Mouse (Mus musculus) liver, embryonic 12.5 days (tissue): ENCODE results near the gene Parp16. TPM values are rescaled to one million over a fixed set of nuclear protein-coding genes. Genes with fewer than 3 reads are reported as not detected.

ENCODE experiments used
- ATAC-seq: fragments of 200-750 bp; cut with Nextera tagmentation; 2 replicates; pipeline ENCODE4 v1.8.0; 2017; ENCODE audit warnings: moderate number of reproducible peaks, mild to moderate bottlenecking, moderate library complexity
- H3K27ac ChIP-seq: fragments of 300-500 bp; sonication (generic); 2 replicates; pipeline ENCODE4 v1.5.1; 2016; ENCODE audit warnings: mild to moderate bottlenecking
- H3K27me3 ChIP-seq: fragments of 300-500 bp; sonication (generic); replicated peaks from 2 replicates; pipeline ENCODE4 v1.6.1; 2016; ENCODE audit warnings: mild to moderate bottlenecking, moderate library complexity
- H3K36me3 ChIP-seq: fragments of 300-500 bp; sonication (generic); 2 replicates; pipeline ENCODE4 v1.6.1; 2016; ENCODE audit warnings: mild to moderate bottlenecking, moderate library complexity
- H3K4me1 ChIP-seq: fragments of 300-500 bp; sonication (generic); 2 replicates; pipeline ENCODE4 v1.6.1; 2016
- H3K4me2 ChIP-seq: fragments of 300-500 bp; sonication (generic); 2 replicates; pipeline ENCODE4 v1.6.1; 2016; ENCODE audit warnings: mild to moderate bottlenecking, moderate library complexity
- H3K4me3 ChIP-seq: fragments of 300-500 bp; sonication (generic); 2 replicates; pipeline ENCODE4 v1.5.1; 2016; ENCODE audit warnings: mild to moderate bottlenecking, moderate library complexity
- H3K9ac ChIP-seq: fragments of 300-500 bp; sonication (generic); 2 replicates; pipeline ENCODE4 v1.6.1; 2016; ENCODE audit warnings: mild to moderate bottlenecking, moderate library complexity
- H3K9me3 ChIP-seq: fragments of 300-500 bp; sonication (generic); replicated peaks from 2 replicates; pipeline ENCODE4 v1.6.1; 2016; ENCODE audit warnings: mild to moderate bottlenecking, moderate library complexity
- WGBS: fragments of 180-500 bp; shearing (Covaris S2); methylation state at CpG from one replicate; pipeline ENCODE4 v1.1.7; 2016; ENCODE audit not compliant: insufficient replicate concordance; 5-methylcytosine and 5-hydroxymethylcytosine counted together
- polyA plus RNA-seq: library from polyadenylated mRNA; unstranded; fragments of >200 nt; fragmentation: Nextera tagmentation; extraction: Ambion mirVana; gene quantifications from 2 replicates; pipeline ENCODE4 v1.2.1, GENCODE M21; 2016

Gene Parp16
- polyA plus RNA-seq, 1 experiment from 2014 or later: 7.7 TPM

GRCm38 (mm10) chr9:65239176-65239575 lies 44.0 kb downstream of the Parp16 start:
- WGBS: 74% methylated on average over 4 of the region's 4 CpGs
- no peak overlapping the region for H3K27ac ChIP-seq

GRCm38 (mm10) chr9:65239731-65240130 lies 44.6 kb downstream of the Parp16 start:
- H3K27ac ChIP-seq: no peak overlapping the region
- 74% methylated on average over 5 of the region's 5 CpGs for WGBS
- no peak overlapping the region for H3K4me3 ChIP-seq
- no peak overlapping the region for H3K9ac ChIP-seq
- H3K36me3 ChIP-seq: peaks cover 27% of the 10 kb centered on the region
- no peaks in the 10 kb centered on the region for H3K9me3 ChIP-seq
- H3K4me1 ChIP-seq: peaks cover 13% of the 10 kb centered on the region
- ATAC-seq: no peak
- no peak overlapping the region for H3K4me2 ChIP-seq
- H3K27me3 ChIP-seq: 0 out of 2 replicates have a peak, but pooled peaks cover 13% of the 10 kb centered on the region

More at GRCm38 (mm10) chr9:65239176-65239575, 44.0 kb downstream of the Parp16 start:
- H3K9ac ChIP-seq: no peak overlapping the region
- H3K4me2 ChIP-seq: no peak overlapping the region
- no peak overlapping the region for H3K4me3 ChIP-seq
- H3K36me3 ChIP-seq: peaks cover 33% of the 10 kb centered on the region
- no peak for ATAC-seq
- H3K9me3 ChIP-seq: no peaks in the 10 kb centered on the region
- H3K4me1 ChIP-seq: peaks cover 12% of the 10 kb centered on the region
- 0 out of 2 replicates have a peak, but pooled peaks cover 10% of the 10 kb centered on the region for H3K27me3 ChIP-seq

GRCm38 (mm10) chr9:65240587-65240986 lies 45.4 kb downstream of the Parp16 start:
- no peak for ATAC-seq
- no peak overlapping the region for H3K4me3 ChIP-seq
- 77% methylated on average over 3 of the region's 3 CpGs for WGBS

DNA sequence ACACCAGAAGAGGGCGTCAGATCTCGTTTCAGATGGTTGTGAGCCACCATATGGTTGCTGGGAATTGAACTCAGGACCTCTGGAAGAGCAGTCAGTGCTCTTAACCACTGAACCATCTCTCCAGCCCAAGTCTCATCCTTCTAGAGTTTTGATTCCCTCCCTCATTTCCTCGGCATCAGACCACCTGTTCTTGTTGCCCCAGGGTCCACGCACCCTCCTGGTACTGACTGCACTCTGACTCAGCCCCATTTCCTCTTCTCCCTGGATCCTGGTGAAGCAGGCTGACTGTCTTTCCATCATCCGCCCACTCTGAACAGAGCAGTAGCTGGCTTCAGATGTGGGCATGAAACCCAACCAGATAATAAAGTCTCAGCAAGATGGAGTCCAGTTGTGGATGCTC lies 46.8 kb downstream of the Parp16 start:
- H3K27me3 ChIP-seq: peaks cover 17% of the 10 kb centered on the region; the same call in 1 of the 2 replicates
- ATAC-seq: no peak
- H3K4me3 ChIP-seq: no peak overlapping the region
- H3K9ac ChIP-seq: no peak overlapping the region
- no peak overlapping the region for H3K4me2 ChIP-seq
- peaks cover 11% of the 10 kb centered on the region for H3K36me3 ChIP-seq
- H3K27ac ChIP-seq: no peak overlapping the region
- 48% methylated on average over 5 of the region's 5 CpGs for WGBS
- no peaks in the 10 kb centered on the region for H3K9me3 ChIP-seq
- H3K4me1 ChIP-seq: peaks cover 13% of the 10 kb centered on the region

More at GRCm38 (mm10) chr9:65240587-65240986, 45.4 kb downstream of the Parp16 start:
- Histone ChIP-seq H3K4me1 (peaks cover 13% of the 10 kb centered on the region), H3K36me3 (peaks cover 23% of the 10 kb centered on the region), H3K9ac (no peak overlapping the region), H3K9me3 (no peaks in the 10 kb centered on the region), H3K27ac (no peak overlapping the region), H3K4me2 (no peak overlapping the region), H3K27me3 (0 out of 2 replicates have a peak, but pooled peaks cover 13% of the 10 kb centered on the region)

DNA sequence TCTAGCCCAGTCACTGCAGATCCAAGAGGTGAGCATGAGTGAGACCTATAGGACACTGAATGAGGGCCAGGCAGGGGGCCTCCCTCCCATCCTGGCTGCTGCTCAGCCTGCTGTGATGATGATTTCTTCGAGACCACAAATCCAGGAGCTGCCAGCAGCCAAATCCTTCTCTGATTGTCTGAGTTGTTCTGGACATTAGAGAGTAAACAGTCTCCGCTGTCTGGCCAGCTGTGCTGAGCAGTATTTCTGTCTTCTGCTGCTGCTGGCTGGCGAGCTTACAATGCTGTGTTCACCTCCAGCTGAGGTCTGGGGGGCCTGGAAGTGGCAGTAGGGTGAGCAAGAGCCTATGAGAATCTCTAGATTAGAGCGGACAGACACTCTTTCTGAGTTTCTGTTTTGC lies 48.1 kb downstream of the Parp16 start:
- whole genome bisulfite sequencing: 51% methylated on average over 4 of the region's 4 CpGs

GRCm38 (mm10) chr9:65244036-65244806 lies 49.1 kb downstream of the Parp16 start:
- ATAC-seq: no peak; the same call in 1 of the 2 replicates
- Histone ChIP-seq H3K9ac (no peak overlapping the region), H3K27ac (no peak overlapping the region; the same call in 1 of the 2 replicates), H3K36me3 (no peaks in the 10 kb centered on the region), H3K4me2 (no peak overlapping the region), H3K27me3 (peaks cover 17% of the 10 kb centered on the region; the same call in 1 of the 2 replicates), H3K4me3 (no peak overlapping the region), H3K4me1 (peaks cover 13% of the 10 kb centered on the region), H3K9me3 (no peaks in the 10 kb centered on the region)
- WGBS: 45% methylated on average over 9 of the region's 9 CpGs

More for the DNA sequence above, 48.1 kb downstream of the Parp16 start:
- Histone ChIP-seq H3K9ac (no peak overlapping the region), H3K4me3 (no peak overlapping the region), H3K4me2 (no peak overlapping the region), H3K27me3 (peaks cover 17% of the 10 kb centered on the region; the same call in 1 of the 2 replicates), H3K36me3 (no peaks in the 10 kb centered on the region), H3K4me1 (peaks cover 13% of the 10 kb centered on the region), H3K27ac (no peak overlapping the region), H3K9me3 (no peaks in the 10 kb centered on the region)
- no peak for ATAC-seq

- Histone ChIP-seq H3K9ac (no peak overlapping the region), H3K36me3 (no peaks in the 10 kb centered on the region), H3K9me3 (no peaks in the 10 kb centered on the region), H3K4me2 (no peak overlapping the region), H3K27ac (no peak overlapping the region), H3K4me1 (peaks cover 13% of the 10 kb centered on the region), H3K27me3 (peaks cover 17% of the 10 kb centered on the region; the same call in 1 of the 2 replicates), H3K4me3 (no peak overlapping the region)
- ATAC-seq: no peak
- 64% methylated on average over 16 of the region's 16 CpGs for WGBS
Observed at GRCm38 (mm10) chr9:65247502-65248376, 52.6 kb downstream of the Parp16 start.

GRCm38 (mm10) chr9:65248377-65248690 lies 53.2 kb downstream of the Parp16 start:
- no peaks in the 10 kb centered on the region for H3K9me3 ChIP-seq
- H3K4me2 ChIP-seq: no peak overlapping the region
- no peak for ATAC-seq
- WGBS: 76% methylated on average over 5 of the region's 5 CpGs
- H3K27ac ChIP-seq: no peak overlapping the region
- H3K36me3 ChIP-seq: no peaks in the 10 kb centered on the region
- peaks cover 10% of the 10 kb centered on the region for H3K4me1 ChIP-seq
- H3K9ac ChIP-seq: no peak overlapping the region
- no peak overlapping the region for H3K4me3 ChIP-seq
- peaks cover 11% of the 10 kb centered on the region; the same call in 1 of the 2 replicates for H3K27me3 ChIP-seq

GRCm38 (mm10) chr9:65252026-65252425 lies 56.9 kb downstream of the Parp16 start:
- H3K27me3 ChIP-seq: no peaks in the 10 kb centered on the region
- H3K9me3 ChIP-seq: no peaks in the 10 kb centered on the region
- ATAC-seq: no peak
- no peak overlapping the region for H3K4me2 ChIP-seq
- H3K4me1 ChIP-seq: no peaks in the 10 kb centered on the region
- no peak overlapping the region for H3K27ac ChIP-seq
- H3K9ac ChIP-seq: no peak overlapping the region
- 78% methylated on average over 3 of the region's 3 CpGs for WGBS
- H3K36me3 ChIP-seq: no peaks in the 10 kb centered on the region
- H3K4me3 ChIP-seq: no peak overlapping the region

DNA sequence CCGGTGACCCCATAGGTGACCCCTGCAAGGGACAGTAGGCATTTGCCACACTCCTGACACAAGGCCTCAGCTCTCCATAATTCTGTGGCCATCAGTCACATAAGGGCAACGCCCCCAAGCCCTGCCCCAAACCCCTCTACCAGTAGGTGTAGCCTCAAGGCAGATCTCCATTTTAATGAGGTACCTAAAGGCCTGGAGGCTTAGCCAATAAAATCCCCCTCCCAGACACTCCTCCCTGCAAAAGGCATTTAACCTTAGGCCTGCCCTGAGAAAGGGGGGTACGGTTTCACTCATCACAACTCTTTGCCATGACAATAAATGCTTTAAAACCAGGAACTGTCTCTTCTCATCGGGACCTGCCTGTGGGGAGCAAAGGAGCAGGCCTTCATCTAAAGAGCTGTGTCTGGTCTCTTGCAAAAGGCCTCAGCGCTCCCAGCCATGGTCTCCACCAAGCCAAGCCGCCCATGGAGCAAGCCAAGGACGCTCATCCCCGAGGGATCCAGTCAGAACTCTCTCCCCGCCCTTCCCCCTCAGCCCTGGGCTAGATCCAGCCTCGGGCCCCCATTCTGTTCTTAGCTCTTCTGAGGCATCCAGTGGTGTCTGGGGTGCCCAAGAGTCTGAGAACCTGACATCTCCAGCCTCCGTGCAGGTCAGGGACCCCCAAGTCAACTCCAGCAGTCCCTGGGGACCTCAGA lies 60.9 kb downstream of the Parp16 start:
- WGBS: 61% methylated on average over 11 of the region's 11 CpGs
- H3K4me3 ChIP-seq: no peak overlapping the region
- H3K4me1 ChIP-seq: no peaks in the 10 kb centered on the region
- no peak for ATAC-seq
- H3K27ac ChIP-seq: no peak overlapping the region
- no peaks in the 10 kb centered on the region for H3K9me3 ChIP-seq
- H3K27me3 ChIP-seq: no peaks in the 10 kb centered on the region
- H3K36me3 ChIP-seq: no peaks in the 10 kb centered on the region
- H3K9ac ChIP-seq: no peak overlapping the region
- H3K4me2 ChIP-seq: no peak overlapping the region

DNA sequence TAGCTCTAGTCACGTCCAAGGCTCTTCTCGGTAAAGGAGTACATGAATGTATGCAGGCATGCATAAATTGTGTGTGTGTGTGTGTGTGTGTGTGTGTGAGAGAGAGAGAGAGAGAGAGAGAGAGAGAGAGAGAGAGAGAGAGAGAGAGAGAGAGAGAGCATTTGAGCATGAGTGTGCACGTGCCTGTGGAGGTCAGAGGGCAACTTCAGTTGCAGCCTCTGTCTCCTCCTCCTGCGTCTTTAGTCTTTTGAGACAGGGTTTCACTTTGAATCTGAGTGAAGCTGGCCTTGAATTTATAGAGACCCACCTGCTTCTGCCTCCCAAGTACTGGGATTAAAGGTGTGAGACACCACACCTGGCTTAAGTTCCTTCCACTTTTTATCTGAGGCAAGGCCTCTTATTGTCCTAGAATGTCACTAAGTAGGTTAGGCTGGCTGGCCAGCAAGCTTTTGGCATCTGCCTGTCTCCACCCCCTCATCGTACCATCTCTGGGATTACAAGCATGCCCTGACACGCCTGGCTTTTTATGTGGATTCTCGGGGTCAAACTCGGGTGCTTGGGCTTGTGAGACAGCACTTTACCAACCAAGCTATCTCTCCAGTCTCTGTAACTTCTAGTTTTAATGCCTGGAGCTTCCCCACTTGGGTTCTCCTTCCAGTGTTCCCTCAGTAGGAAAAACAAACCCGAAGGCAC lies 62.2 kb downstream of the Parp16 start:
- H3K4me3 ChIP-seq: no peak overlapping the region
- H3K4me1 ChIP-seq: no peaks in the 10 kb centered on the region
- no peak overlapping the region for H3K27ac ChIP-seq
- no peaks in the 10 kb centered on the region for H3K27me3 ChIP-seq
- H3K4me2 ChIP-seq: no peak overlapping the region
- 63% methylated on average over 9 of the region's 9 CpGs for WGBS
- H3K36me3 ChIP-seq: no peaks in the 10 kb centered on the region
- no peaks in the 10 kb centered on the region for H3K9me3 ChIP-seq
- no peak for ATAC-seq
- no peak overlapping the region for H3K9ac ChIP-seq
